Mouse (Mus musculus) bone marrow, adult 2 months (tissue): Measurements from ENCODE around the gene Abhd14b. TPM values are rescaled to one million over a fixed set of nuclear protein-coding genes. Genes with fewer than 3 reads are reported as not detected.

Experiments used
- H3K27ac ChIP-seq: fragments of 200-500 bp; 2 replicates; pipeline ENCODE4 v1.5.1; 2012; ENCODE audit warnings: low read depth, mild to moderate bottlenecking, control low read depth, inconsistent platforms, low read length; ENCODE audit not compliant: control insufficient read depth, poor library complexity, insufficient read depth
- H3K4me1 ChIP-seq: fragments of 200-500 bp; 2 replicates; pipeline ENCODE4 v1.6.1; 2011; ENCODE audit warnings: low read length; ENCODE audit not compliant: control insufficient read depth, insufficient read depth
- H3K4me3 ChIP-seq: fragments of 200-500 bp; replicated peaks from 2 replicates; pipeline ENCODE3; 2011; ENCODE audit warnings: mild to moderate bottlenecking, low read depth, low read length, control low read depth; ENCODE audit not compliant: control insufficient read depth
- CTCF ChIP-seq: fragments of 200-500 bp; IDR thresholded peaks from 2 replicates; pipeline ENCODE4 v1.5.1; 2011; ENCODE audit warnings: low read length, control low read depth; ENCODE audit not compliant: control insufficient read depth, insufficient read depth
- POLR2A ChIP-seq: fragments of 200-500 bp; IDR thresholded peaks from 2 replicates; pipeline ENCODE4 v1.6.1; 2011; ENCODE audit warnings: low read depth, mild to moderate bottlenecking, control low read depth, low read length, borderline replicate concordance; ENCODE audit not compliant: control insufficient read depth
- WGBS: fragments of 180-500 bp; shearing (Covaris S2); methylation state at CpG from one replicate; pipeline ENCODE4 v1.1.7; 2018; 5-methylcytosine and 5-hydroxymethylcytosine counted together
- polyA plus RNA-seq: library from polyadenylated mRNA; stranded (reverse); fragments of >200 nt; gene quantifications from 2 replicates; pipeline ENCODE4 v1.2.4, GENCODE M21; 2011; ENCODE audit warnings: low replicate concordance; ENCODE audit not compliant: missing spikeins, insufficient read depth, insufficient read length

Abhd14b gene
- polyA plus RNA-seq, 1 experiment, result 6.5 TPM

- H3K27ac ChIP-seq, result no peak overlapping the region
- no peak overlapping the region for H3K4me3 ChIP-seq
- H3K4me1 ChIP-seq, result peaks cover 3% of the 10 kb centered on the region; the same call in 1 of the 2 replicates
- 70% methylated on average over 4 of the region's 4 CpGs for WGBS
- no peak for TF ChIP-seq CTCF
- no peak for TF ChIP-seq POLR2A
These were observed 2.4 kb upstream of the Abhd14b start for GRCm38 (mm10) chr9:106444836-106445235.

- no peak overlapping the region for H3K4me3 ChIP-seq
- H3K27ac ChIP-seq, result no peak overlapping the region
- TF ChIP-seq POLR2A (no peak), CTCF (no peak)
- H3K4me1 ChIP-seq, result peaks cover 3% of the 10 kb centered on the region; the same call in 1 of the 2 replicates
- 31% methylated on average over 9 of the region's 9 CpGs for WGBS
These were observed 692 bp downstream of the Abhd14b start for GRCm38 (mm10) chr9:106447951-106448350.

GRCm38 (mm10) chr9:106448498-106449031, 1.3 kb downstream of the Abhd14b start:
- under 1% methylated on average over 23 of the region's 23 CpGs for WGBS

GRCm38 (mm10) chr9:106449947-106450346, 2.7 kb downstream of the Abhd14b start:
- H3K4me3 ChIP-seq, result no peak overlapping the region
- TF ChIP-seq CTCF (no peak), POLR2A (no peak)
- H3K4me1 ChIP-seq, result peaks cover 3% of the 10 kb centered on the region; the same call in 1 of the 2 replicates
- H3K27ac ChIP-seq, result no peak overlapping the region
- 91% methylated on average over 8 of the region's 8 CpGs for WGBS

More at GRCm38 (mm10) chr9:106448498-106449031, 1.3 kb downstream of the Abhd14b start:
- Histone ChIP-seq H3K27ac (no peak overlapping the region), H3K4me1 (peaks cover 3% of the 10 kb centered on the region; the same call in 1 of the 2 replicates), H3K4me3 (peak overlapping the region; percentile 42)
- TF ChIP-seq POLR2A (no peak), CTCF (peak; percentile 72)

GRCm38 (mm10) chr9:106450661-106451060, 3.4 kb downstream of the Abhd14b start:
- H3K27ac ChIP-seq, result no peak overlapping the region
- H3K4me1 ChIP-seq, result peaks cover 3% of the 10 kb centered on the region; the same call in 1 of the 2 replicates
- TF ChIP-seq CTCF (no peak), POLR2A (no peak)
- no peak overlapping the region for H3K4me3 ChIP-seq
- WGBS, result 71% methylated on average over 9 of the region's 9 CpGs

- WGBS, result 85% methylated on average over 11 of the region's 11 CpGs
- H3K27ac ChIP-seq, result no peak overlapping the region
- peaks cover 3% of the 10 kb centered on the region; the same call in 1 of the 2 replicates for H3K4me1 ChIP-seq
- no peak for TF ChIP-seq CTCF
- TF ChIP-seq POLR2A, result no peak
- no peak overlapping the region for H3K4me3 ChIP-seq
These were observed 4.0 kb downstream of the Abhd14b start for GRCm38 (mm10) chr9:106451298-106451697.

- TF ChIP-seq CTCF (no peak), POLR2A (no peak)
- Histone ChIP-seq H3K27ac (no peak overlapping the region), H3K4me3 (no peak overlapping the region), H3K4me1 (peaks cover 3% of the 10 kb centered on the region; the same call in 1 of the 2 replicates)
- WGBS, result 31% methylated on average over 2 of the region's 2 CpGs
These were observed 4.6 kb downstream of the Abhd14b start for GRCm38 (mm10) chr9:106451899-106452298.

- Histone ChIP-seq H3K4me1 (peaks cover 3% of the 10 kb centered on the region; the same call in 1 of the 2 replicates), H3K27ac (no peak overlapping the region), H3K4me3 (no peak overlapping the region)
- 72% methylated on average over 6 of the region's 6 CpGs for WGBS
- TF ChIP-seq POLR2A (no peak), CTCF (no peak)
These were observed 5.1 kb downstream of the Abhd14b start for GRCm38 (mm10) chr9:106452351-106452750.
